Mouse (Mus musculus): Measurements from ENCODE around the gene Gm44511. TPM values are rescaled to one million over a fixed set of nuclear protein-coding genes. Genes with fewer than 3 reads are reported as not detected.
"Not testable (repeated sequence)": the region's sequence is repeated elsewhere in the genome, so short reads cannot be mapped to it uniquely, and the experiment has no call there.

The Gm44511 gene
- polyA plus RNA-seq, 1 experiment from 2014 or later, result not detected

DNA sequence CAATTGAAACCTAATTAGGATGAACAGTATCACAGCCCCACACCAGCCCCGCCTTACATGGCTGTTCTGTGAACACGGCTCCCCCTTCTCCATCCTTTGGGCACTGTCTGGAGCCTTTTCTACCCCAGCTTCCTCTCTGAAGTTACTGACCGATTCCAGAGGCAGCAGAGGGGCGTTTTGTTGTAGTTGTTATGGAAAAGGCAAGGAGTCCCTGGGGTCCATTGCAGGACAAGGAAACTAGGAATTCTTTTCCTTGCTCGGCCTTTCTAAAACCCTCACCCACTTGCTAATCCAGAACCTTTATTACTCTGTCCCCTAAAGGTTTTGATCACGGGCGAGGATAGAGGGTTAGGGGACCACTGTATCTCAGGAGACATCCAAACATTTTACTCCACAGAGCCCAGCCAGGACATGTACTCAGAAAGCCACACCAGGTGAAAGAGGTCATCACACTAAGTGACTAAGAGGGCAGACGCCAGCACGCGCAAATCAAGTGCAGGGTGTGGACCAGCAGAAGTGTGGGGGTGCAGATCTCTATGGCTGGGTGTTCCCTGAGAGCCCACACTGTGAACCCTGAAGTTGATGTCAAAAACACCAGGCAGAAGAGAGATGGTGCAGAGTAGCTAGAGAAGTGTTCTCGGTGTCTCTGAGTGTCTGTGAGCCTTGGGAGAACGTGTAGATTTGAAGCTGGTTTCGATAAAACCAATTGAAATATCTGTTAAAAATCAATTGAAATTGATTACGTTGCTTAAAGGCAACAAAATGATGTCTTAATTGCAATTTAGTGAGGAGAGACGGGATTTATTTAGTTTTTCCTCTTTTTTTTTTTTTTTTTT, 28.0 kb downstream of the Gm44511 start:
- H3K4me1 ChIP-seq, result peaks cover 17% of the 10 kb centered on the region
- no peaks in the 10 kb centered on the region for H3K36me3 ChIP-seq
- H3K4me3 ChIP-seq (replicated peaks), result peak overlapping the region; percentile 66

DNA sequence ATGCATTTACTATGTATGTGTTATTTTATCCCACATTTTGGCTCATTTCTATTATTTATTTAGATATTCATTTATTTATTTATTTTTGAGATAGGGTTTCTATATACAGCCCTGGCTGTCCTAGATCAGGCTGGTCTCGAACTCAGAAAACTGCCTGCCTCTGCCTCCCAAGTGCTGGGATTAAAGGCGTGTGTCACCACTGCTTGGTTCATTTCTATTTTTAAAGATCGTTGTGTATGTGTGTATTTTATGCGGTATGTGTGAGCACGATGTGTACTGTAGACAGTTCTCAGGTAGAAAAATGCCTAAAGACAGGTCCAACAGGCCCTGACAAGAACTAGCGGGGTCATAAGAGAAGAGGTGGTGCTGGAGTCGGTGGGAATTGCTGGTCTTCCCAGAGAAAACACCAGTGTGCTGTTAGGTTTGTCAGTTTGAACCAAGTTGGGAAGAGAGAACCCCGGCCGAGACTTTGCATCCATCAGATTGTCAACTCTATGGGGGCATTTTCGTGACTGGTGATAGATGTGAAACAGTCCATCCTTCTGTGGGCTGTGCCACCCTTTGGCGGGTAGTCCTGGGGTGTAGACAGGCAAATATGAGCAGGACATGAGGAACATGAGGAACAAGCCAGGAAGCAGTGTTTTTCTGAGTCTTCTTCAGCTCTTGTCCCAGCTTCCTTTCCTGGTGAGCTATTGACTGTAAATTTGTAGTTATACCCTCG, 28.8 kb downstream of the Gm44511 start:
- H3K9me3 ChIP-seq (replicated peaks), result no peaks in the 10 kb centered on the region
- ATAC-seq (ENCODE audit: insufficient number of reproducible peaks, low FRiP score, low TSS enrichment, low read depth), result no peak

More for the DNA sequence above, 28.0 kb downstream of the Gm44511 start:
- Histone ChIP-seq H3K27ac (replicated peaks) (peak overlapping the region; percentile 48; the same call in 1 of the 2 replicates), H3K9me3 (replicated peaks) (no peaks in the 10 kb centered on the region), H3K9ac (peak overlapping the region; percentile 16; the same call in 1 of the 2 replicates), H3K4me2 (replicated peaks) (peak overlapping the region; percentile 59), H3K27me3 (no peaks in the 10 kb centered on the region)
- WGBS, result 10% methylated on average over 15 of the region's 15 CpGs
- no peak for ATAC-seq (ENCODE audit: insufficient number of reproducible peaks, low FRiP score, low TSS enrichment, low read depth)

DNA sequence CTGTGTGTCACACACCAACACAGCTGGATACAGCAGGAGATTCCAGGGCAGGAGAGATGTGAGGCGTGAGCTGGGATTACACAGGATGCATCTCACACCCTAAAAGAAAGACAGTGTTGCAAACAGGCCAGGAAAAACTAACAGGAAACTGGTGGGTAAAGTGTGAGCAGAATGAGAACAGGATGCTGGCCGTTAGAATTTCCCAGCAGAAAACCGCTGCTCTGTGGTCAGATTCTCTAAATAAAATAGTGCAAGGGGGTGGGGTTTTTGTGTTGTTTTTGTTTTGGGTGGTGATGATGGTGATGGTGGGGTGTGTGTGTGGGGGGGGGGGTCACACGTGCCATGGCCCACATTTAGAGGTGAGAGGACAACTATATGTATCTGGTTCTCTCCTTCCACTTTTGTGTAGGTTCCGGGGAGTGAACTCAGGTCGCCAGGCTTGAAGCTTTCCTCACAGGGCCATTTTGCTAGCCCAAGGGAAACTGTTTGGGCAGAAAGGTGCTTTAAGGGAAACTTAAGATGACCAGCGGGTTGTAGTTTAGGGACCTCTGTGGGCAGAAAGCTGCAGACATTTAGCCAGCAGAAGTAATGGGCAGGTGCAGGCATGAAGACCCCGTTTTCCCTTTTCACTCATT, 29.7 kb downstream of the Gm44511 start:
- Histone ChIP-seq H3K36me3 (no peaks in the 10 kb centered on the region), H3K9me3 (replicated peaks) (no peaks in the 10 kb centered on the region), H3K27ac (replicated peaks) (no peak overlapping the region), H3K4me2 (replicated peaks) (no peak overlapping the region), H3K27me3 (no peaks in the 10 kb centered on the region), H3K4me3 (replicated peaks) (no peak overlapping the region), H3K4me1 (peaks cover 14% of the 10 kb centered on the region), H3K9ac (no peak overlapping the region)
- WGBS, result 62% methylated on average over 8 of the region's 8 CpGs
- ATAC-seq (ENCODE audit: insufficient number of reproducible peaks, low FRiP score, low TSS enrichment, low read depth), result no peak

More for the DNA sequence above, 28.8 kb downstream of the Gm44511 start:
- WGBS, result 63% methylated on average over 12 of the region's 12 CpGs
- peak overlapping the region; percentile 59 for H3K4me2 ChIP-seq (replicated peaks)
- H3K36me3 ChIP-seq, result no peaks in the 10 kb centered on the region
- peak overlapping the region; percentile 66; the same call in 1 of the 2 replicates for H3K4me3 ChIP-seq (replicated peaks)
- H3K27ac ChIP-seq (replicated peaks), result peak overlapping the region; percentile 48; the same call in 1 of the 2 replicates
- no peaks in the 10 kb centered on the region for H3K27me3 ChIP-seq
- H3K4me1 ChIP-seq, result peaks cover 14% of the 10 kb centered on the region
- no peak overlapping the region for H3K9ac ChIP-seq

DNA sequence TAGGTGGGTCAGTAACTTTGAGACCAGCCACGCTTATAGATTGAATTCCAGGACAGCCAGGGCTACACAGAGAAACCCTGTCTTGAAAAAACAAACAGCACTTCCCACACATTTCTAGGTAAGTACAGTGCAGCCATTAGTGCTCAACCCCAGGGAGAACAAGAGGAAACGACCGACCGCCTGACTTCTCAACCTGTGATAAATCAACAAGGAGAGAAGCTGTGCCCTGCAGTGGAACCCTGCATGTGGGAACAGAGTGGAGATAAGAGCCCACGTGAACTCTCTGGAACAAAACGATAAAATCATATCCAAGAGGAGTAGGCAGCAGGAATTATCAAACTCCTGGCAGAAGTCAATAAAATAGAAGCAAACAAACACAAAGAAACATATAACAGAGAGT, 32.4 kb downstream of the Gm44511 start:
- Histone ChIP-seq H3K36me3 (no peaks in the 10 kb centered on the region), H3K4me3 (replicated peaks) (no peak overlapping the region), H3K4me1 (peaks cover 9% of the 10 kb centered on the region), H3K9ac (no peak overlapping the region), H3K27me3 (no peaks in the 10 kb centered on the region), H3K27ac (replicated peaks) (no peak overlapping the region), H3K9me3 (replicated peaks) (no peaks in the 10 kb centered on the region), H3K4me2 (replicated peaks) (no peak overlapping the region)
- ATAC-seq (ENCODE audit: insufficient number of reproducible peaks, low FRiP score, low TSS enrichment, low read depth), result no peak
- 58% methylated on average over 6 of the region's 6 CpGs for WGBS

DNA sequence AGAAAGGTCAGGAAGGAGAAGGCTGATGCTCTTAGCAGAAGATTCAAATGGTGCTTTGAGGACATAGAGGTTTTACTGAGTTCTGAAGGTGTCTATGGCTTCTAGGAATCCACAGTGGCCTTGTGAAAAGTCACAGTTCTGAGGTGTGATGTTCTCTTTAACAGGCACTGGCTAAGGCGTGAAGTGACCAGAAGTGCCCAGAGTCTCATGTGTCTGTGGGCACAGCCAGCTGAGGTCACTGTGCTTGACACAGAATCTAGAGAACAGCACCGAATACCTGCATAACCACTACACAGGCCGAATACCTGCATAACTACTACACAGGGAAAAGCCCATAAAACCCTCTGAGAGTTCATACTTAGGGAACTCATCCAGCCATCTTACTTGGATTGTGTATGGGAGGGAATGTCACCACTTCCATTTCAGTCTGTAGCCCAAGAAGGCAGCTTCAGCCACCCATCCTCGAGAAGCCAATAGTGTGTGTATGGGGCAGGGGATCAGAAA, 35.6 kb downstream of the Gm44511 start:
- not testable (repeated sequence) for H3K27me3 ChIP-seq; H3K4me2 ChIP-seq (replicated peaks); H3K4me3 ChIP-seq (replicated peaks); H3K27ac ChIP-seq (replicated peaks); H3K9me3 ChIP-seq (replicated peaks); ATAC-seq (ENCODE audit: insufficient number of reproducible peaks, low FRiP score, low TSS enrichment, low read depth); H3K4me1 ChIP-seq; H3K9ac ChIP-seq; H3K36me3 ChIP-seq
- WGBS, result 93% methylated on average over 4 of the region's 4 CpGs

DNA sequence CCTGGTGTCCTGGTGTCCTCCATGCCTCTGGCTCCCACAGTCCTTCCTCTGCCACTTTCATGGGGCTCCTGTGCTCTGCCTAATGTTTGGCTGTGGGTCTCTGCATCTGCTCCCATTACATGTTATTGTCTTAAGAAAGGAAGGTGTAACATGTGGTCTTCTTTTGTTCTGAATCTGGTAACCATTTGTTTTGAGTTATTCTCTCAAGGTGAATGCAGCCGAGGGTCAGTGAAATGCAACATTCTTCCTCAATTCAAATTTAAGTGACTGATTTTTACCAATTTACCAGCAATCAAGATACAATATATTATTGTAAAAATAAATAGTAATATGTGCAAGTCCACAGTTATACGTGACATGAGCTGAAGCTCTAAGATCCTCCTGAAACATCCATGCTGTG, 37.0 kb downstream of the Gm44511 start, which contains the start of gene Klrb1c:
Klrb1c (minus strand) TSS at position 101 of the 400 bp plus-strand sequence.
- 81% methylated on average over 2 of the region's 2 CpGs for WGBS
- Histone ChIP-seq H3K27ac (replicated peaks) (no peak within 1 kb of the TSS), H3K4me1 (no peaks in the 10 kb centered on the region), H3K4me2 (replicated peaks) (no peak within 1 kb of the TSS), H3K9me3 (replicated peaks) (no peaks in the 10 kb centered on the region), H3K4me3 (replicated peaks) (no peak within 1 kb of the TSS), H3K9ac (no peak within 1 kb of the TSS), H3K36me3 (no peaks in the 10 kb centered on the region), H3K27me3 (no peaks in the 10 kb centered on the region)
- ATAC-seq (ENCODE audit: insufficient number of reproducible peaks, low FRiP score, low TSS enrichment, low read depth), result no peak

DNA sequence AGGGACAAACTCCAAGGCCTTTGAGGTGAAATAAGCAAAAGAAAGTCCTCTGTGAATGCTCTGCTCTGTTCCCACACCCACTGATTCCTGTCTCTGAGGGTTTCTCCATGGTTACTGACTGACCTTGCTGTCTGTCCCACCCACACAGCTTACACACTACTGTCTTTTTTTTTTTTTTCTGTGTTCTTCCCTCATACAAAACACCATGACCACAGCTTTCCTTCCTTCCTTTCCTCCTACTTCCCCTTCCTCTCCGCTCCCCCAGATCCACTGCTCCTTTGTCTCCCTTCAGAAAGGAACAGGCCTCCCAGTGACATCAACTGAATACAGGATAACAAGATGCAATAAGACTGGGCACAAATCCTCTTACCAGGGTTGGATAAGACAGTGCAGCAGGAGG, 37.6 kb downstream of the Gm44511 start:
- no peaks in the 10 kb centered on the region for H3K4me1 ChIP-seq
- no peak for ATAC-seq (ENCODE audit: insufficient number of reproducible peaks, low FRiP score, low TSS enrichment, low read depth)
- no peaks in the 10 kb centered on the region for H3K9me3 ChIP-seq (replicated peaks)
- H3K4me3 ChIP-seq (replicated peaks), result no peak overlapping the region
- no peaks in the 10 kb centered on the region for H3K36me3 ChIP-seq
- no peak overlapping the region for H3K9ac ChIP-seq
- no peaks in the 10 kb centered on the region for H3K27me3 ChIP-seq
- no peak overlapping the region for H3K27ac ChIP-seq (replicated peaks)
- H3K4me2 ChIP-seq (replicated peaks), result no peak overlapping the region
- 88% methylated on average over 1 of the region's 1 CpGs for WGBS

DNA sequence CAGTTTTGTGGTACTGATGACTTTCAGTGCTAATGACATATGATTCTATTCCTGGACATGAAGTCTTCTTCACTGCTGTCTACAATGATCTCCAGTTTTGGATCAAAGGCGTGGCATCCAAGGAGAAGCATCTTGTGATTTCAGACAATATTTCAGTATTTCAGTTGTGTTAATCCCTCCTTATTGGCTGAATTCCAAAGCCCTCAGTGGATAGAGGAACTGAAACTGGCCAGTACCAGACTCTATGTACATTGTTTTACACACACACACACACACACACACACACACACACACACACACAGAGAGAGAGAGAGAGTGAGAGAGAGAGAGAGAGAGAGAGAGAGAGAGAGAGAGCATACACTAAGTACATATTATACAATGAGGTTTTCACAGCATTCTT, 39.7 kb downstream of the Gm44511 start:
- not testable (repeated sequence) for H3K4me2 ChIP-seq (replicated peaks); H3K9ac ChIP-seq; H3K4me3 ChIP-seq (replicated peaks); H3K27me3 ChIP-seq; H3K4me1 ChIP-seq; ATAC-seq (ENCODE audit: insufficient number of reproducible peaks, low FRiP score, low TSS enrichment, low read depth); H3K36me3 ChIP-seq; H3K9me3 ChIP-seq (replicated peaks); H3K27ac ChIP-seq (replicated peaks)
- 78% methylated on average over 1 of the region's 1 CpGs for WGBS

DNA sequence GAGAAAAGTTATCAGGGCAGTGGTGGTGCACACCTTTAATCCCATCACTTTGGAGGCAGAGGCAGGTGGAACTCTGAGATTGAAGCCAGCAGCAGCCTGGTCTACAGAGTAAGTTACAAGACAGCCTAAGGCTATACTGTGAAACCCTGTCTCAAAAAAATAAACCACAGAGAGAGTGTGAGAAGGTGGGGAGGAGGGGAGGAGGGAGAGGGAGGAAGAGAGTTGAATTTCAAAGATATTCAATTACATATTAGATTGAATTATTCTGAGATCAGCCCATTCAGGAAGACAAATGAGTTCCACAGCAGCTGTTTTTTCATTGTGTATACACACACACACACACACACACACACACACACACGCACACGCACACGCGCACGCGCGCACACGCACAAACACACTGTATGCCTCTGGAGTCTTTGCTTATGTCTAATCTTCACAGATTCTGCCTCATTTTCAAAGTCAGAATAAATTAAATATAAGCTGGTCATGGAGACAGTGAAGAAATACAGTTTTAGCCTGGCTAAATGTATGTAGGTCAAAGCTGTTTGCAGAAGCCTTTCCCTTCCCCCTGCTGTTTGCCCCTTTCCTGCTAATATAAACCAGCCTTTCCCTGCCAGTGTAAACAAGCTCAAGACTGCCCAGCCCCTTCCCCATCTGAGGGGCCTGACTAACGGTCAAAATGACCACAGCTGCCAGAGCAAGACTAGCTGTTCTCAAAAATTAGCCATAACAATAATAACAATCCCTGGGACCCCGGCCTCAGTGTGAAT, 56.4 kb downstream of the Gm44511 start:
- no peak overlapping the region; the same call in 1 of the 2 replicates for H3K27ac ChIP-seq (replicated peaks)
- H3K4me3 ChIP-seq (replicated peaks), result no peak overlapping the region
- H3K9me3 ChIP-seq (replicated peaks), result no peaks in the 10 kb centered on the region
- ATAC-seq (ENCODE audit: insufficient number of reproducible peaks, low FRiP score, low TSS enrichment, low read depth), result 0 out of 2 replicates have a peak, but pooled peaks have one; percentile 29
- H3K4me2 ChIP-seq (replicated peaks), result peak overlapping the region; percentile 22; the same call in 1 of the 2 replicates
- no peaks in the 10 kb centered on the region for H3K4me1 ChIP-seq
- 68% methylated on average over 10 of the region's 10 CpGs for WGBS
- H3K36me3 ChIP-seq, result no peaks in the 10 kb centered on the region
- H3K9ac ChIP-seq, result no peak overlapping the region
- no peaks in the 10 kb centered on the region for H3K27me3 ChIP-seq

DNA sequence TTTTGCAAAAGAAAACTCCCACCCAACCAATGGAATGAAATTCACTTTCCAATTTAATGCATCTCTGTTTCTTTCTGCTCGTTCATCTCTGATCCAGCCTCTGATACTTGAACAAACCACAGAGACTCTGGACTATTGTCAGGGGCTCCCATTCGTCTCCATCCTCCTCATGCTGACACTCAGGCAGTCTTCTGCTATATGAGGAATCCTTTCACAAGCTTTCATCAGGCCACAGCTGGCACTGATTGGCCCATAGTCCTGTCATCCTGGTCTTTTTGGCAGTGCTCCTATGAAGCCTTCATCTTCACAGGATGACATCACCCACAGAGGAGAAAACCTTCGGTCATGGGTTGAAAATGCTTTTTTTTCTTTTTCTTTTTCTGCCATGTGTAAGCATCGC, 58.1 kb downstream of the Gm44511 start:
- WGBS, result 71% methylated on average over 4 of the region's 4 CpGs
- no peak overlapping the region for H3K4me2 ChIP-seq (replicated peaks)
- H3K4me1 ChIP-seq, result no peaks in the 10 kb centered on the region
- no peaks in the 10 kb centered on the region for H3K36me3 ChIP-seq
- no peak overlapping the region for H3K27ac ChIP-seq (replicated peaks)
- no peak overlapping the region for H3K9ac ChIP-seq
- ATAC-seq (ENCODE audit: insufficient number of reproducible peaks, low FRiP score, low TSS enrichment, low read depth), result no peak
- no peaks in the 10 kb centered on the region for H3K27me3 ChIP-seq
- H3K4me3 ChIP-seq (replicated peaks), result no peak overlapping the region
- no peaks in the 10 kb centered on the region for H3K9me3 ChIP-seq (replicated peaks)

Data from embryonic facial prominence, embryonic 15.5 days (tissue).